Mouse (Mus musculus): Measurements from ENCODE around the gene Zfp956.
"Not testable (repeated sequence)": the region's sequence is repeated elsewhere in the genome, so short reads cannot be mapped to it uniquely, and the experiment has no call there.

Zfp956 gene

GRCm38 (mm10) chr6:47953191-47953726, at the start of gene Zfp956:
Gene Zfp956 (plus strand): TSS chr6:47953390.
- peak; percentile 95 to 96 for DNase-seq

GRCm38 (mm10) chr6:47903587-47903986, 49.6 kb upstream of the Zfp956 start:
- DNase-seq: no peak

DNA sequence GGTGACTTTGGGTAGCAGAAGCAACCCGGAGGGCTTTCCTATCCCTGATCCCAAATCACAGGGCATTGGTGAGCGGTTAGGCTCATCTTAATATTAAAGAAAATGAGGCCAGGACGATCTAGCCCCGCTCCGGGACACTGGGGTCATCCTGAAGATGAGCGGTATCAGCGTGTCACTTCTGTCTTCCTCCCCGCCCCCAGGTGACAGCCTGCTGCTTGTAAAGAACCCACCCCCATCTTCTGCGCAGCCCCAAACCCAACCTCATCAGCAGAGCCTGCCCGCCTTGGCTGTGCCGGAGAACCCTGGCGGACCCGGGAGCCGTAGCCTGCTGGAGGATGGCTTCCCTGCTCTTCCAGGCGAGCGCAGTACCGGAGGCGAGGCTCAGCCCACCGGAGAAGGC, 48.8 kb upstream of the Zfp956 start:
- no peak for DNase-seq

GRCm38 (mm10) chr6:47904917-47905695, 48.1 kb upstream of the Zfp956 start:
- DNase-seq: no peak

- no peak for DNase-seq
These were observed 46.9 kb upstream of the Zfp956 start for GRCm38 (mm10) chr6:47906326-47906725.

- DNase-seq: no peak
These were observed 44.2 kb upstream of the Zfp956 start for GRCm38 (mm10) chr6:47909007-47909406.

DNA sequence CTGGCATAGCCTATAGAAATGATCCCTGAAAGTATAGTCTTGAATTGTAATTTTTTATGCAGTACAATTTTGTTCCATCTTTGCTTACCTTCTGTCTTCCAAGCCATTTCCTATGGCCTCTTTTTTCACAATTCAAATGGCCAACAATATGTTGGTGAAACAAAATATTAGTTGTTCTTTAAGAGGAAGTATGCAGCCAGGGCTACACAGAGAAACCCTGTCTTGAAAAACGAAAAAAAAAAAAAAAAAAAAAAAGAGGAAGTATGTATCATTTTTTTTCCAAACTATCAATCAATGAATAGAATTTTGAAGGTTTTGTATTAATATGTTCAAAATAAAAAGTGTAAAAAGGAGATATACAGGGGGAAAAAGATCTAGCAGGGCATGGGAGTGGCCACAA, 41.5 kb upstream of the Zfp956 start:
- no peak for DNase-seq

GRCm38 (mm10) chr6:47912991-47913390, 40.2 kb upstream of the Zfp956 start:
- no peak for DNase-seq

GRCm38 (mm10) chr6:47917051-47917450, 36.1 kb upstream of the Zfp956 start:
- DNase-seq: no peak

DNA sequence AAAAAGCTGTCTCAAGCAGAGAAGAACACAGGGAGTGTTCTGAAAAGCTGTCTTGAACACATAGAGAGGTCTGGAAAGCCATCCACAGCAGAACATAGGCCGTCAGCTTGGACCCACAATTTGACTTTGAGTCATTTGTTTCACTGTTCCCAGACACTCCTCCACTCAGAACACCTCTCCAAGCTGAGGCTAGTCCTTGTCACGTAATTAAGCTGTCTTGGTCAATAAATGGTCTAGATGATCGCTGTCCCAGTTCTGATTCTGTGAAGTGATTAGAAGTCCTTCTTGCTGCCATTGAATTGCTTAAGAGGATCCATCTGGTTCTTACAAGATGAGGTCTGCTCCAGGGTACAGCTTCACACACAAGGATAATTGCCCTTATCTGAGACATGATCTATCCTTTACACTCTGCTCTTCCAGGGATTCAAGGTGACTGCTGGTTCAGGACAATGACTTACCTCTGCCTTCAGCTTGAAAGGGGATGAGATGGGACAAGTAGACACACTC, 34.4 kb upstream of the Zfp956 start:
- no peak for DNase-seq

DNA sequence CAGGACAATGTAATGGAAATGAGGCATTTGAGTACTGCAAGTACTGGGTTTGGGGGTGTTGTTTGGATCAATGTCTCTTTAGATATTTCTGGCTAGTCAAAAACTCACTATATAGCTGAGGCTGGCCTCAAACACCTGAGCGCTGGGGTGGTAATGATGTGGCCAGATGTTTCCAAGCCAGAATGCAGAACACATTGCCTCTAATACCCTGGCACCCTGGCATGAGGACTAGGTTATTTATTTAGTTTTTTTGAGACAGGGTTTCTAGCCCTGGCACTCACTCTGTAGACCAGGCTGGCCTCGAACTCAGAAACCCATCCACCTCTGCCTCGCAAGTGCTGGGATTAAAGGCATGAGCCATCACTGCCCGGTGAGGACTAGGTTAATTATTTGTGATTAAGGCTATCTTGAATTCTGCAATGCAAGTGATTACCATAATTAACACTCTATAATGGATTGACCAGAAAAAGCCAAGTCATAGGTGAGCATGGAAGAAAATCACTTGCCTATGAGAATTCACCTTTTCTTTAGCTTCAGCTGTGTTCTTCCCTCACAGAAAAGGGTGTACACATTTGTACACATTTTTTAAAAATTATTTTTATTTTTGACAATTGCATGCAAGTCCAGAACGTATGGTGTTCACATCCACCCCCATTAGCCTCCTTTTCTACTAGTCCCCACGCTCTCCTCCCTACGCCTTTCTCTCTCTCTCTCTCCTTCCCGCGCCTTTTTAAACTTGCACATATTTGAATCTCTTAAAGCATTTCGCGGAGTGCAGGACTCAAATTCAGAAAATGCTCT, 33.3 kb upstream of the Zfp956 start:
- DNase-seq: no peak

DNA sequence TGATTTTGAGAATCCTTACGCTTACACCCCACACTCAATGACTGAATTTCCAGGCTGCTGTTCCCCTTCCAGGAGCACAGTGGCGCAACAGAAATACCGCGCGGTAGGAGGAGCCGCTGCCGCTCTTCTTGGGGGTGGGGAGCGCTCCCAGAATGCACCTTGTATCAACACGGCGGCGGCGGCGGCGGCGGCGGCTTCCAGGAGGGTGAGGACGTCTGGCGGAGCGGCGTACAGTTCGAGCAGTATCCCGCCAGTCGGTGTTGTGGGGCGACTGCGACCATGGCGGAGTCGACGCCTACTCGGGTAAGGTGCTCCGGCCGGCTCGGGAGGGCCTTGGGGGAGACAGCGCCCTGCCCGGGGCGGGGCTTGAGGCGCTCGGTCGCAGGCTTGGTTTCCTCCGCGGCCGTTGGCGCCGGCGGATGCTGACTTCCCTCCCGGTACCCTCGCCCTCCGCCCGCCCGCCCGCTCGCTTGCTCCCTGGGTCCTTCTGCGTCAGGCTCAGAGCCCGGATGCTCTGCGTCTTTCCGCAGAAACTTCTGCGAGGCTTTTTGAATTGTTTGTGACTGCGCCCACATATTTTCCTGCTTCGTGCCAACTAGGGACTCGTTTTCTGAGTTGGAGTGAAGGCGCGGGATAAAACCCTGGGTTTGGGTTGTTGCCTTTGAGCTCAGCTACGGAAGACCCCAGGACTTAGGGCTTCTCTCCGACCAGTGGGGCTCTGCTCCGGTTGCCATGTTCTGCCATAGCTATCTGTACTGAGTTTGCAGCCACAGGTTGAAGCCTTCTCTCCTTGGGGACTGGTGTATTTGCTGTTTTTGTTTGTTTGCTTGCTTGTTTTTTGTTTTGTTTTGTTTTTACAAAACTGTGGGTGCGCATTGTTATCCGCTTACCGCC, 32.5 kb upstream of the Zfp956 start, which contains the start of gene Zfp212:
TSS of gene Zfp212 (plus strand) at position 30 of the 894 bp plus-strand sequence.
- DNase-seq: peak; percentile 89 to 90

DNA sequence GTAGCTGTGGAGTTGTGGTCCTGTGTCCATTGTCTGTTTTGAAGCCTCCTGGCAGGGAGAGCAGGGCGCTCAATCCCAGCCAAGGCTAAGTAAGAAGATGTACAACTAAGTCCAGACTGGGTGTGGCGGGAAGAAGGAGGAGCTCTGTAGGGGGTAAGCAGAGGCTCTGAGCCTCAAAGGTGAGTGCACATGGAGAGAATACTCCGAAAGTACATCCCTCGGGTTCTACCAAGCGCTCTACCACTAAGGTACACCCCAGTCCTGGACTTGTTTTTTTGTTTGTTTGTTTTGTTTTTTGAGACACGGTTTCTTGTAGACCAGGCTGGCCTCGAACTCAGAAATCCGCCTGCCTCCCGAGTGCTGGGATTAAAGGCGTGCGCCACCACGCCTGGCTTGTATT, 10.7 kb upstream of the Zfp956 start:
- DNase-seq: no peak

DNA sequence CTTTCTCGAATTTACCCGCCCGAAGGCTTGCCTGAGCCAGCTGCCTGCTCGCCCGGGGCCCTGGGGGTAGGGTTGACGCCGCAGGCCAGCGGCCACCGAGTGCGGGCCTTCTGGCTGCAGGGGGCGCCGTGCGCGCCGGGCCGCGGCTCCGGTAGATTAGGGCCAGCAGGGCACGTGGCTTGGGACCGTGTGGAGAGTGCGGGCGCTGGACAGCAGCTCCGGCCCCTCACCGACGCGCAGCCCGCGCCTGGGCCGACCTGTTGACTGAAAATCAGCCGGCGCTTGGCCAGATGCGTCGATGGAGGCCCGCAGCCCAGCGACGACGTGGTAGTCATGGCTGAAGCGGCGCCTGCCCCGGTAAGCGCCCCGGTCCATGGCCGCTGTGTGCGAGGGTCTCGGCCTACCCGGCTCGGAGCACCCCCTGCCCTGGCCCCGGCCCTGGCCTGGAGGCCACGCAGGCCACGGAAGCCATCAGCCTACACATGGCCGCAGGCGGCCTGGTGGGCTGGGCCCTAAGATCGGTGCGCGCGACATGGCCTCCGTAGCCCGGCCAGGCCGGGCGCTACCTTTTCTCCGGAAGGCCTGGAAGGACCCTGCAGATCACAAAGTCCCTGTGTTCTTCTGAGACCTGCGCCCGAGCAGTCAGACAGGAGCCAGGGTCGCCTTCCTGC, 10.0 kb upstream of the Zfp956 start:
- peak; percentile 71 to 77 for DNase-seq

GRCm38 (mm10) chr6:47943721-47944120, 9.5 kb upstream of the Zfp956 start:
- DNase-seq: no peak

GRCm38 (mm10) chr6:47947388-47947787, 5.8 kb upstream of the Zfp956 start:
- no peak for DNase-seq

- no peak for DNase-seq
These were observed 1.2 kb downstream of the Zfp956 start for GRCm38 (mm10) chr6:47954425-47954824.

DNA sequence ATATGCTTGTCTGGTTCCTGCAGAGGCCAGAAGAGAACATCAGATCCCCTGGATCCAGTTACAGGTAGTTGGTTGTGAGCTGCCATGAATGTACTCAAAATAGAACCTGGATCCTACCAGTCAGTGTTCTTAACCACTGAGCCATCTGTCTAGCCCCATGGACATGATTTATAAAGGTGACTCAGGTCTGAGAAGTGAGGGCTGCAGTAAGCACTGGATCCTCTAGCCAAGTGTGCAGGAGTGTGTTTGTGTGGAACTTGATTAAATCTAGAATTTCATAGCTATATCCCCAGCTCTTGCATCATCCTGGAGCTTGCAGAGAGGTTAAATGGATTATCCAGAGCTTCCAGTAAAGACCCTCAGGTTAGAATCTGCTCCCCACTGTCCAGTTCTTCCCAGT, 4.6 kb downstream of the Zfp956 start:
- DNase-seq: no peak

- no peak for DNase-seq
These were observed 7.7 kb downstream of the Zfp956 start for GRCm38 (mm10) chr6:47960685-47961421.

GRCm38 (mm10) chr6:47963051-47963450, 9.9 kb downstream of the Zfp956 start:
- DNase-seq: no peak

DNA sequence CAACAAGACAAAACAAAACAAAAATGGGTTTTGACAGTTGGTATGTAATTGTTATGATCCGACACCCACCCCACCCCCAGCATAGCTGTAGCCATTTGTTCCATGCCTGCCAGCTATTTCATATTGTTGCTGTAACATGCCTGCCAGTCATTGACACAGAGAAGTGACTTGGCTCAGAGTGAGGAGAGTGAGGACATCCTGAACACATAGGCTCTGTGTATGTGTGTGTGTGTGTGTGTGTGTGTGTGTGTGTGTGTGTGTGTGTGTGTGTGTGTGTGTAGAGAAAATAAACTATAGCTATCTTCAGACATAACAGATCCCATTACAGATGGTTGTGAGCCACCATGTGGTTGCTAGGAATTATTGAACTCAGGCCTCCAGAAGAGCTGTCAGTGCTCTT, 15.0 kb downstream of the Zfp956 start:
- not testable (repeated sequence) for DNase-seq
